Mouse (Mus musculus) left cerebral cortex, postnatal 10 days (tissue): Measurements from ENCODE around the gene Ifna12. TPM values are rescaled to one million over a fixed set of nuclear protein-coding genes. Genes with fewer than 3 reads are reported as not detected.
"Not testable (repeated sequence)": the region's sequence is repeated elsewhere in the genome, so short reads cannot be mapped to it uniquely, and the experiment has no call there.

Experiments
- DNase-seq, 2 experiments: peaks; one replicate each; pipeline ENCODE4 v3.0.0; 2021 to 2022; ENCODE audit warnings: low spot score in 2 of 2, mixed read lengths in 1 of 2; ENCODE audit errors: extremely low spot score in 1 of 2
- intact Hi-C: fragments of 180-260 bp; cut with DNase I; formaldehyde crosslinking; loops from one replicate; pipeline ENCODE4 v1.15.1; 2025
- total RNA-seq, 2 experiments: library from RNA; stranded (reverse); gene quantifications; 2 replicates each; pipeline ENCODE4 v1.2.3; 2021

The Ifna12 gene
- not detected for total RNA-seq

DNA sequence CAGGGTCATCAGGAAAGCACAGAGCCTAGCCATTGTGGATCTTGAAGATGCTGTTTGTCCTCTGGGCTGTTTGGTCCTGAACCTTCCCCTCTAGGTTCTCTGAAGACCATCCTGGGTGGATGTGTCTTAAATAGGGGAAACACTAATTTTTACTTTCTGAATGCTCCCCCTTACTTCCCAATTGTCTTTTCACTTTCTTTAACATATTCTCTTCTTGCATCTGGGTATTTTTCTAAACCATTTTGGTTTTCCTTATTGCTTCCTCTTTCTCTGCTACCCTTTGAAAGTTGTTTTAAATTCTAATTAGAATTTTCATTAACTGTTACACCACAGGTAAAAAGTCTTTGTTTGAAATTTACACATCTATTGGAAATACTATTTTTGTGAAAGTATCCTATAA lies at the start of gene Ifna12:
Ifna12 (minus strand) TSS at position 101 of the 400 bp plus-strand sequence.
- DNase-seq: no peak
- intact Hi-C loops: no loop called here

DNA sequence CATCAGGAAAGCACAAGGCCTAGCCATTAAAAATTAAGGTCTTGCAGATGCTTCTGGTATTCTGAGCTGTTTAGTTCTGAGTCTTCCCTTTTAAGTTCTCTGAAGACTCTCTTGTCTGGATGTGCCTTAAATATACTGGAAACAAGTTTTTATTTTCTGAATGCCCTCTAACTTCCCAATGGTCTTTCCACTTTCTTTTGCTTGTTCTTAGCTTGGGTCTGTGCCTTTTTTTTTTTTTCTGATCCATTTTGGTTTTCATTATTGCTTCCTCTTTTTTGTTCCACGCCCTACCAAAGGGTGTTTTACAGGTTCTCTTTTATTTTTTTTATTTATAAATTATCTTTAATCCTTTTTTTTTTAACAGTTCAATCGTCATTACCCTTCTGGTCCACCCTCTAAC lies 41.2 kb upstream of the Ifna12 start, which contains the start of gene Ifna13:
Ifna13 (minus strand) TSS at position 101 of the 400 bp plus-strand sequence.
- no peak for DNase-seq
- intact Hi-C loops: no loop called here

DNA sequence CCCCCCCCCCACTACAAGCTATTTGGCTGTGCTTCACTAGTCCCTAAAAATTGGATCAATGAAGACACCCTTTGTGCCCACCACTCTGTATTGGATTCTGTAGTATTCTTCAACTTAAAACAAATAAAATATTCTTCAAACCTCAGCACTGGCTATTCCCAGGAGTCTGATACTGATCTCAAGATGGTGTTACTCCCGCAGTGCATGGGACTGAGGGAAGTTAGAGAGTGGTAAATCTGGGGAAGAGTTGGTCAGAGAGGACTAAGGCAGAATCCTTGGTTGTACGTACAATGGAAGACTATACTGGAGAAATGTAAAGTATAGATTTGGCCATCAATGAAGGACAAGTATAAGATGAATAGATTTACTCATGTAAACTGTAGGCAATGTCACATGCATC lies 39.4 kb upstream of the Ifna12 start:
- no peak for DNase-seq
- intact Hi-C loops: no loop called here

DNA sequence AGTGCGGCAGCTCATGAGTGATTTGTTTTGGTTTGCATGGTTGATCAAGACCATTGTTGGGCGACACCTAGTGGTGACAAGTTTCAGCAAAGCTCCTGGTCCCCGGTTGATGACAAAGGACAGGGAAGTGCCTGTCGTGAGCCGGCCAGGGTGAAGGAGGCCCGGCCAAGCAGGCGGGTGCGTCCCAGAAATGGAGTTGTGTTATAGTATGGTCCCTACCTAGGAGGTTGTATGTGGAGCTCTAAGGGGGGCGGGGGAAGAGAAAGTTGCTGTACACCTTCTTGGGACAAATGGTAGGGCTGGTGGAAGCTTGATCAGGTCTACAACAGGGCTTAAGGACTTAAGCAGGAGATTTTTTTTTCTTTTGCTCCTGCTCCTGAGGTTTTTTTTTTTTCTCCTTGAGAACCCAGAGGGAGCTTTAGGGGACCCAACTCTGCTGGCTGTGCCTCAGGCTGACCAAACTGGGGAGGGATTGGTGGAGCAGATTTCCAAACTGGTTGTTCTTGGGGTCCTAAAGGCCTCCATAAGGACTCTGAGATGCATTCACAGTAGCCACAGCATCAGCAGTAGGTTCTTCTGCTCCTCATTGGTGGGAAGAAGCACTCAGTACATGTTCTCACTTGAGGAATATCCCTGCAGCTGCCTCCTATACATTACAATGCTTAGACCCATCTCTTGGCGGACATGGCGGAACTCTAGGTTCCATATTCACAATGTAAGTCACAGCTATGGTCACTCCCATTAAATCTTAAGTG lies 38.1 kb upstream of the Ifna12 start:
- intact Hi-C loops: no loop called here
- DNase-seq: peak; percentile 79 to 97

DNA sequence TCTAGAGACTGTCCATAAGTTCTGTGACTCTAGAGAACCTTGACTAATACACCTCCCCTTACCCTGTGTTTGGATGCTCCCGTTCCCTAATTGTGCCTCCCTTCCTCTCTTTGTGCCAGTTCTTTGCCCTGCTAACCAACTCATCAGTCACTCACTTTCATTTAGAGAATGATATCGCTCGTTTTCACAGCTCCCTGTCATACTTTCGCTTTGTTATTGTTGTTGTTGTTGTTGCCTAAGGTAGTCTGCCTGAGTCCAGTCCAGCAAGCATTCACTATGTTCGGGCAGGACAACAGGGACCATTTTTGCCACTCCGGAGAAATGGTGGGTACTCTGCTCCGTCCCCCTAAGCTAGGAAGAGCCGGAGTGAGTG lies 37.5 kb upstream of the Ifna12 start:
- intact Hi-C loops: no loop called here

DNA sequence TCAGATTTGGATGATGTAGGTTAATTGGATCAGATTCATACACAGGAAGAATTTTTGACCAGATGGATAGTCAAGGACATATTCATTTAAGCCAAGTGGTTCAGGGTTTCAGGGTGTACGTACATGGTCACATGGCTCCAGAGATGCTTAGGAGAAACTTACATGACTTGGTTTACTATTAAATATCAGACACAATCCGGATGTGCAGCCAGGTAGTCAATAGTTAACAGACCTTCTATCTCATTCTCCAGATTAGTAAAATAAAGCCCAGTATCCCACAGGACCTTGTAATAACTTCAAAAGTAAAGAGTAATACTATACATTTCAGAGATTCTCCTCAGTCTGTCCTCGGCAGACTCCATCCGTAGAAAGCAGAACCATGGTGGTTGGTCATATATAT lies 31.1 kb upstream of the Ifna12 start, which contains the start of gene C87499:
C87499 (minus strand) TSS at position 101 of the 400 bp plus-strand sequence.
- intact Hi-C loops: no loop called here
- no peak for DNase-seq

More for the DNA sequence above, 37.5 kb upstream of the Ifna12 start:
- DNase-seq: no peak

DNA sequence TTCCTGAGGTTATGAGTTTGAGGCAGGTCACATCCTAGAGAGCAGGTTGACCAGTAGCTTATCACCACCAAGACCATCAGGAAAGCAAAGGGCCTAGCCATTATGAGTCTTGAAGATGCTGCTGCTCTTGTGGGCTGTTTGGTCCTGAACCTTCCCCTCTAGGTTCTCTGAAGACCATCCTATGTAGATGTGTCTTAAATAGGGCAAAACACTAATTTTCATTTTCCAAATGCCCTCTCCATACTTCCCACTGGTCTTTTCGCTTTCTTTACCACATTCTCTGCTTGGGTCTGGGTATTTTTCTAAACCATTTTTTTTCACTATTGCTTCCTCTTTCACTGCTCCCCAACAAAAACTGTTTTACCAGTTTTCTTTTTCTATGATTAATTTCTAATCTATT lies 10.9 kb downstream of the Ifna12 start, which contains the start of gene Ifna9:
Ifna9 (minus strand) TSS at position 101 of the 400 bp plus-strand sequence.
- DNase-seq: no peak
- intact Hi-C loops: no loop called here

DNA sequence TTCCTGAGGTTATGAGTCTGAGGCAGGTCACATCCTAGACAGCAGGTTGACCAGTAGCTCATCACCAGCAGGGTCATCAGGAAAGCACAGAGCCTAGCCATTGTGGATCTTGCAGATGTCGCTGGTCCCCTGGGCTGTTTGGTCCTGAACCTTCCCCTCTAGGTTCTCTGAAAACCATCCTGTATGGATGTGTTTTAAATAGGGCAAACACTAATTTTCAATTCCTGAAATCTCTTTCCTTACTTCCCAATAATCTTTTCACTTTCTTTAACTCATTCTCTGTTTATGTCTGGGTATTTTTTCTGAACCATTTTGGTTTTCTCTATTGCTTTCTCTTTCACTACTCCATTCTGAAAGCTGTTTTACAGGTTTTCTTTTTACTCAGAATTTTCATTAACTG lies 31.5 kb downstream of the Ifna12 start, which contains the start of gene Ifna14:
Ifna14 (minus strand) TSS at position 101 of the 400 bp plus-strand sequence.
- DNase-seq: no peak
- intact Hi-C loops: no loop called here

DNA sequence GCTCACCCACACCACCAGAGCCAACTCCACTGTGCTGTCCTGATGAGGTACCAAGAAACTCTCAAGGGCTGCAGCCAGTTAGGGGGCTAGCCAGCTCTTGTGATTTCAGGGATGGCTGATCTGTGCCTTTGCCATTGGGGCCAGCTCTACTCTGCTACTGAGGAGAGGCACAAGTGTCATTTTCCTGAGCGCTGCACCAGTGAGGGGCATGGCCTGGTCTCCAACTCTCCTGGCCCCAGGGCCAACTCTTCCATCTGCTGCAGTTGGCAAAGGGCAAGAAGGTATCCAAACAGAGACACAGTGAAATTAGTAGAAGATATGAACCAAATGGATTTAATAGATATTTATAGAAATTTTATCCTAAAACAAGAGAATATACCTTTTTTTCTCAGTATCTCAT lies 41.4 kb downstream of the Ifna12 start:
- no peak for DNase-seq
- intact Hi-C loops: no loop called here

DNA sequence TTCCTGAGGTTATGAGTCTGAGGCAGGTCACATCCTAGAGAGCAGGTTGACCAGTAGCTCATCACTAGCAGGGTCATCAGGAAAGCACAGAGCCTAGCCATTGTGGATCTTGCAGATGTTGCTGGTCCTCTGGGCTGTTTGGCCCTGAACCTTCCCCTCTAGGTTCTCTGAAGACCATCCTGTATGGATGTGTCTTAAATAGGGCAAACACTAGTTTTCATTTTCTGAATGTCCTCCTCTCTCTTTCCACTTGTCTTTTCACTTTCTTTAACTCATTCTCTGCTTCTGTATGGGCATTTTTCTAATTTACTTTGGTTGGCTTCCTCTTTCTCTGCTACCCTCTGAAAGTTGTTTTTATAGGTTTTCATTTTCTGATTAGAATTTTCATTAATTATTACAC lies 45.0 kb downstream of the Ifna12 start, which contains the start of gene Ifna15:
Ifna15 (minus strand) TSS at position 101 of the 400 bp plus-strand sequence.
- DNase-seq, intact Hi-C loops: not testable (repeated sequence)

Other genes with a start within 250 kb of the Ifna12 start
- gene Hacd4, start 164.4 kb downstream of the Ifna12 start, total RNA-seq: 1 to 10 TPM; 2.8 to 3.5 TPM
- not detected for gene Ifnb1, start 80.6 kb downstream of the Ifna12 start, total RNA-seq
- gene Ifna15, start 45.1 kb downstream of the Ifna12 start, total RNA-seq: not detected
- not detected for gene Ifna14, start 31.6 kb downstream of the Ifna12 start, total RNA-seq
- not detected for gene Ifna9, start 11.0 kb downstream of the Ifna12 start, total RNA-seq
- gene C87499, start 31.0 kb upstream of the Ifna12 start, total RNA-seq: not detected
- not detected for gene Ifna13, start 41.1 kb upstream of the Ifna12 start, total RNA-seq
- not detected for gene Ifna16, start 73.5 kb upstream of the Ifna12 start, total RNA-seq
- gene Ifna2, start 80.5 kb upstream of the Ifna12 start, total RNA-seq: not detected
- not detected for gene Ifnab, start 88.0 kb upstream of the Ifna12 start, total RNA-seq
- gene Gm26566, start 118.4 kb upstream of the Ifna12 start, total RNA-seq: 1 to 10 TPM; 1.8 to 2.0 TPM
- gene Klhl9, start 119.1 kb upstream of the Ifna12 start, total RNA-seq: 100 to 1,000 TPM; 105 to 107 TPM
- not detected for gene Gm13271, start 151.5 kb upstream of the Ifna12 start, total RNA-seq
- not detected for gene Gm13283, start 156.7 kb upstream of the Ifna12 start, total RNA-seq
- not detected for gene Gm13290, start 170.5 kb upstream of the Ifna12 start, total RNA-seq
- not detected for gene Gm13289, start 173.5 kb upstream of the Ifna12 start, total RNA-seq
- not detected for gene Gm13272, start 176.5 kb upstream of the Ifna12 start, total RNA-seq
- gene Ifnz, start 178.8 kb upstream of the Ifna12 start, total RNA-seq: not detected
- not detected for gene Gm13276, start 182.3 kb upstream of the Ifna12 start, total RNA-seq
- not detected for gene Gm13277, start 185.3 kb upstream of the Ifna12 start, total RNA-seq
- not detected for gene Gm13278, start 188.2 kb upstream of the Ifna12 start, total RNA-seq
- gene Gm13275, start 191.1 kb upstream of the Ifna12 start, total RNA-seq: not detected
- not detected for gene Gm13279, start 194.0 kb upstream of the Ifna12 start, total RNA-seq
- not detected for gene Gm13285, start 196.3 kb upstream of the Ifna12 start, total RNA-seq
- not detected for gene Gm13287, start 199.9 kb upstream of the Ifna12 start, total RNA-seq
- gene Gm13288, start 202.2 kb upstream of the Ifna12 start, total RNA-seq: not detected
- gene Ifna7, start 212.9 kb upstream of the Ifna12 start, total RNA-seq: not detected
- not detected for gene Ifna11, start 216.6 kb upstream of the Ifna12 start, total RNA-seq
- not detected for gene Ifna6, start 224.0 kb upstream of the Ifna12 start, total RNA-seq
- gene Ifna5, start 232.1 kb upstream of the Ifna12 start, total RNA-seq: not detected
- not detected for gene Ifna4, start 238.5 kb upstream of the Ifna12 start, total RNA-seq
- gene Ifna1, start 246.7 kb upstream of the Ifna12 start, total RNA-seq: not detected